Mouse (Mus musculus): Measurements from ENCODE around the gene Sema7a.

The Sema7a gene

GRCm38 (mm10) chr9:57938225-57939055 is 1.5 kb upstream of the Sema7a start:
- DNase-seq (ENCODE audit: low read depth in 1 of 2, low spot score in 2 of 2), result no peak

DNA sequence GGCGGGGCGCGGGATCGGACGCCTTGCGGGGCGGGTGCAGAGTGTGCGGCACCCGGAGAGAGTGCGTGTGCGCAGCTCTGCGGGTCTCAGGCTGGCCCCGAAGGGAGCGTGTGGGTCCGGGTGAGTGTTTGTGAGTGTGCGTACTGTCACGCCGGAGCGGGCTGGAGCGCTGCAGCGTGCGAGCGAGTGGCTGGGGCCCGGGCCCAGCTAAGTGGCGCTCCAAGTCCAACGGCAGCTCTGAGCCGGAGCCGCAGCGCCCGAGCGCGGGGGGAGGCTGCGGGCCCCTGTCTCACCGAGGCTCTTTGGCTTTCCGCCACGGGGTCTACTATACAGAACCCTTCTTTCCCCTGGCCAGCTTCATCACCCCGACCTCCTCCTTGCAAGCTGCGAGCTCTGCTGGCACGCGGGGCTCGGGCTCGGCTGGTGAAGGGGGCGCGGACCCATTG is 460 bp downstream of the Sema7a start:
- no peak for DNase-seq (ENCODE audit: low read depth in 1 of 2, low spot score in 2 of 2)

DNA sequence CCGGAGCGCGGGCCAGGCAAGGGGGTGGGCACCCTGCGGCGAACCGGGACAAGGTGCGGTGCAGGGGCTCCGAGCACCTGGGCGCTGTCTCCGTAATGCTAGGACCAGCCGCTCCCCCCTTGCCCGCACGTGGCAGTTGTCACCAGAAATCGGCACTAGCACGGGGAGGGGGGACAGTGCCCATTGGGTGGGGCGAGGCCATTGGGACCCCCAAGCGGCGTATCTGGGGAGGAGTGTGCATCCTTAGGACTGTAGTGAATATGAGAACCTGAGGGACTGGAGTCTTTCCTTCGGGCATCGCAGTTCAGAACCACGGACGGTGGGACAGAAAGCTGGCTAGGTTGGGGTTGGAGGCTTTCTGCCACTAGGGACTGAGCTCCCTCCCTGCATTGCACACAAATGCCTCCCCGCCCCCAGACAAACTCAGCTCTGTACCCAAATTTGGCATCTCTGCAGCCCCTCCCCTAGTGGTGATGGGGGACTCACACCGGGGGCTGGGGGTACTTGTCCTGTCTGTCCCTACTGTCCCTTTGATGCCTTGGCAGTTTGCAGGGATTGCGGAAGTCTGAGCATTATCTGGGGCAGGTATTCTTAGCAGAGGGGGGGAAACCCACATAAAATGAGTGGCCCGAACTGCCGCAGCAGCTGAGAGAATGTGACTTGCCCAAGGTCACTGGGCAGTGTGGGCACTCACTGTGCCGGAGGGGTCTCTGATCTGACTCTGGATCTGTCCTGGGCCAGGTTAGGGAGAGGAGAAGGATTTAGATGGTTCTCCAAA is 1.1 kb downstream of the Sema7a start:
- no peak for DNase-seq (ENCODE audit: low read depth in 1 of 2, low spot score in 2 of 2)

DNA sequence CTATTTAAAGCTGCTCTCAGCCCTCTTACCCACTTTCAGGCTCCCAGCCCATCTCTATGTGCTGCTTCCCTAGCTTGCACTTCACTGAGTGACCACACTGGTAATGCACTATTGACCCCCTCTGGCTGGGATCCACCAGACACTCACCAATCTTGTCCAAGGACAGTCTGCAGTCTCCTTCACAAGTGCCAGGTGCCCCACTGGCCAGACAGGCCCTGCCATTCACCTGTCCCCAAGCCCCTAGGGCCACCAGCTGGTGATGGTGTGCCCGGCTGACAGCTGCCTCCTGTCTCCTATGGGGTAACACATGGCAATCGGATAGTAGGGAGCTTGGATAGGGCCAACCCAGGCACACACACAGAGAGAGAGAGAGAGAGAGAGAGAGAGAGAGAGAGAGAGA is 2.1 kb downstream of the Sema7a start:
- DNase-seq (ENCODE audit: low read depth in 1 of 2, low spot score in 2 of 2), result no peak

GRCm38 (mm10) chr9:57943067-57943466 is 3.2 kb downstream of the Sema7a start:
- DNase-seq (ENCODE audit: low read depth in 1 of 2, low spot score in 2 of 2), result no peak

DNA sequence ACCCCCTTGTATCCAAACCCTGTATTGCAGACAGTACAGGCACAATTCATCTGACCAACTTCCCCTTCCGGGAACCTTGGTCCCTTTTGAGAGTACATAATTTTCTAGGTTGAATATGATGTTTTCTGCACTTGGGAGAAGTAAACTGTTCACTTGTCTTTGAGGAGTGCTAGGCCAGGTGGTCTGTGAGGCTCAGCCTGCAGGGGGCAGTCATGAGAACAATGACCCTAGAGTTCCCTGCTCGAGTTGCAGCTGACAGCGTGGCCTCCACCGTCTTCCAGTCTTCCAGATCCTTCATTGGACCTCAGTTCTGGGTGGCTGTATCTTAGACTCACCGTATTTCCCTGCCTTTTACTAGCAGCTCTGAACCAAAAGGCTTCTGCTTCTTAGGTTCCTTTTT is 4.7 kb downstream of the Sema7a start:
- no peak for DNase-seq (ENCODE audit: low read depth in 1 of 2, low spot score in 2 of 2)

- no peak for DNase-seq (ENCODE audit: low read depth in 1 of 2, low spot score in 2 of 2)
Observed at GRCm38 (mm10) chr9:57945771-57946616, 6.1 kb downstream of the Sema7a start.

DNA sequence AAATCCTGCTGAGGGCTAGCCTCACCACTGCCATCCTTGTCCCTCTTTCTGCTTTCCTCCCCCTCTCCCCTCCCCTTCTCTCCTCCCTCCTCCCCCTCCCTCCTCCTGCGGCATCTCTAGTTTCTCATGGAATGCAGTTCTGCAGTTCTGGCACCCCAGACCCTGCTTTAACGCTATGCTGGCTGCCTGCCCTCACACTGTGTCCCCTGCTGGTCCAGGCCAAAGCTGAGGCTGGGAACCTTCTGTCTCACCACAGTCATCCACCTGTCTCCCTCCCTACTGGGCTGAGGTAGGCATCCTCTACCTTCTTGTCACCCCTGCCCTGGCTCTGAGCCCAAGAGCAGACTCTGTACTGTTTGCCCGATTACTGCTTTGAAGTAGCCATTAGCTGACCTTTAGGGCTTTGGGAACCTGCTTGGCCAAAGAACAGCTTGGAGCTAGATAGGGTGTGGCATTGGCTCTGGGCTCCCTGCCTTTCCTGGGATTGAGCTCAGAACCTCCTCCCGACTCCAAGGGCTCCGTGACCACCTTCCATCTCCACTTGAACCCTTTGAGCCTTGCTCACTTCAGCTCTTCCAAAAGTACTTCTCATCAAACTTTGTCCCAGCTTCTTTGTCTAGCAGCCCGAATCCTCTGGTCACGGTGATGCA is 7.6 kb downstream of the Sema7a start:
- DNase-seq (ENCODE audit: low read depth in 1 of 2, low spot score in 2 of 2), result no peak

DNA sequence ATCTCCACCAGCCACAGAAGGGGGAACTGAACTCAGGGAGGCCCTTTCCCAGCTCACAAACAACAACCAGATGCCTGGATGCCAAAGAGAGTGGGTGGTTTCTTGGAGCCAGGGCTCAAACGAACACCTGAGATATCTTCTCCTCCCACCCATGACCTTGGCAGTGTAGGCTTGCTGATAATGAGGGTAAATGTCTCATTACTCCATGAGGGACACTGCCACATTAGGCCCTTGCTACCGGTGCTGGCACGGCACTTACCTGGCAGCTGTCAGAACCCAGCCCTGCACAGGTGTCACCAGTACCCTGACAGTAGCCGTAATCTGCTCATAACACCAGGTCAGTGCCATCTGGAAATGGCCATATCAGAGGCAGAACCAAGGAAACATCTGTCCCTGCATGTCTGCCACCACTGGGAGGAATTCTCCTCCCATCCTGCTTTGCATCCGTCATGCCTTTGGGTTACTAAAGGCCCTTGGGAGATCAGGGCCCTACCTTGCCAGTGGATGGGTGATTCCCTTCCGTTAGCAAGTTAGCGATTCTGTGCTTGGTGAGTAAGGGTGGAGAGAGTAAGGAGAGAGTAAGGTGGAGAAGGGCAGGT is 8.5 kb downstream of the Sema7a start:
- DNase-seq (ENCODE audit: low read depth in 1 of 2, low spot score in 2 of 2), result no peak

DNA sequence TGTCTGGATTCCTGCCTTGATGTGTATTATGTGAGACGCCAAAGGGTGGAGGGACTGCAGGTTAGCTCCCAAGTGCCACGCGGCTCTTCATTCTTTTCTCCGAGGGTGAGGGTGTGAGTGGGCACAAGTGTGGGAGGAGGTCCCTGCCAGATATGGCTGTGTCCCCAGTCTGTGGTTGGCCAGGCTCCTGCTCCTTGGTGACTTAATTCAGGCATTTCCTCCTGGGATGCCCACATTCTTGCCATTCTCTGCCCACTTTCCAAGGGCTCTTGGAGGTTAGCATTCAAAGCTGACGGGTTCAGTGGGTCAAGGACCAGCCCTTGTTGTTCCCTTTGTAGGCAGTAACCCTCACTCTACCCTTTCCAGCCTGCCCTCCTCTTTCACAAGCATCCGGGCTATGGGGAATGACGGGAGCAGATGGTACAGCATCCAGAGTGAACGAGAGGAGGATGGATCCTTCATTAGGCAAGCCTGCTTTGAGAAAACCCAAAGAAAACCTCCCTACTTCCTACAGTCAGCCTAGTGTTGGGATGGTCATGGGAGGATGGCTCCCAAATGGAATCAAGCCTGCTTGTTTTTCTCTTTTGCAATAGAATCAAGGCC is 9.3 kb downstream of the Sema7a start:
- no peak for DNase-seq (ENCODE audit: low read depth in 1 of 2, low spot score in 2 of 2)

GRCm38 (mm10) chr9:57949879-57950278 is 10.0 kb downstream of the Sema7a start:
- DNase-seq (ENCODE audit: low read depth in 1 of 2, low spot score in 2 of 2), result no peak

DNA sequence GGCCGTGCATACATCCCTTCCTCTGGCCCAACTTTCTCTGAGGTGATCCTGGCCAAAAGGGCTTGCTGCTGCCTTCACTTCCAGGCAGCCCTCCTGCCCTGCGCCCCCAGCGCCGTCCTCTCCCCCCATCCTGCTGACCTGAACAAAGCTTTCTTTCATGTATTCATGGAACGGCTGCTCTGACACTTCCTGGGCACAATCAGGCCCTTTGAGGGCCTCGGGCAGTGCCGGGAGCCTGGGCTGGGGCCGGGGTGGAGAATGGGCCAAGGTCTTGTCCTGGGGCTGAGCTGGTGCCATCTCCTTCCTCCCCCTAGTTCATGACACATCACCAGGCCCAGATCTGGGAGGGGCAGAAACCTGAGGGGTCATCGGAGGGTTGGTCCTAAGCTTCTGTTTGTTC is 10.6 kb downstream of the Sema7a start:
- DNase-seq (ENCODE audit: low read depth in 1 of 2, low spot score in 2 of 2), result no peak

GRCm38 (mm10) chr9:57951993-57952392 is 12.1 kb downstream of the Sema7a start:
- no peak for DNase-seq (ENCODE audit: low read depth in 1 of 2, low spot score in 2 of 2)

DNA sequence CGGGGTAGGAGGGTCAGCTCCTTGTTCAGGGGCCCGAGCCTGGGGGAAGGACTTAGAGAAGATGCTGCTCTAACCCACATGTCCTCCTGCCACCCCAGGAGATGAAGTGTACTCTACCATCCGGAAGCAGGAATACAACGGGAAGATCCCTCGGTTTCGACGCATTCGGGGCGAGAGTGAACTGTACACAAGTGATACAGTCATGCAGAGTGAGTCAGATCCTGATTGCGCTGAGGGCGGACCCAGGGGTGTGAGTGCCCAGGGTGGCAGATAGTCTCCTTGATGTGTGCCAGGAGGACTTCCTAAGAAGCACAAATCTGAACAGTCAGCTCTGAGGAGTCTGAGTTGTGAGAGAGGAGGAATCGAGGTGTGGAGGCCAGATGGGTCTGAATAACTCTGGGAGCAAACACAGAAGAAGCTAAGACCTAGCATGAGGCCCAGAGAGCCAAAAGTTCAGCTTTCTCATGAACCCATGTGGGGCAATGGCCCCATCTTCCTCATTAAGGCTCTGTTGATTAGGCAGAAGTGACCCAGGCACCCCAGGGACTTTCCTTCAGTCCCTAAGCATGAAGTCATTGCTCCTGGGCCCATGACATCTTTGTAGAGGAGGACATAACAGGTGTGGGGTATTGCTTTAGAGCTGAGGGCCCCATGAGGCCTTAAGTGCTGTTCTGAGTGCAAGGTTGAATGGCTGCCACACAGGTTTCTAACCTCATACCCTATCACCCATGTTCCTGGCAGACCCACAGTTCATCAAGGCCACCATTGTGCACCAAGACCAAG is 15.2 kb downstream of the Sema7a start:
- no peak for DNase-seq (ENCODE audit: low read depth in 1 of 2, low spot score in 2 of 2)

- DNase-seq (ENCODE audit: low read depth in 1 of 2, low spot score in 2 of 2), result no peak
Observed at GRCm38 (mm10) chr9:57955764-57956163, 15.9 kb downstream of the Sema7a start.

DNA sequence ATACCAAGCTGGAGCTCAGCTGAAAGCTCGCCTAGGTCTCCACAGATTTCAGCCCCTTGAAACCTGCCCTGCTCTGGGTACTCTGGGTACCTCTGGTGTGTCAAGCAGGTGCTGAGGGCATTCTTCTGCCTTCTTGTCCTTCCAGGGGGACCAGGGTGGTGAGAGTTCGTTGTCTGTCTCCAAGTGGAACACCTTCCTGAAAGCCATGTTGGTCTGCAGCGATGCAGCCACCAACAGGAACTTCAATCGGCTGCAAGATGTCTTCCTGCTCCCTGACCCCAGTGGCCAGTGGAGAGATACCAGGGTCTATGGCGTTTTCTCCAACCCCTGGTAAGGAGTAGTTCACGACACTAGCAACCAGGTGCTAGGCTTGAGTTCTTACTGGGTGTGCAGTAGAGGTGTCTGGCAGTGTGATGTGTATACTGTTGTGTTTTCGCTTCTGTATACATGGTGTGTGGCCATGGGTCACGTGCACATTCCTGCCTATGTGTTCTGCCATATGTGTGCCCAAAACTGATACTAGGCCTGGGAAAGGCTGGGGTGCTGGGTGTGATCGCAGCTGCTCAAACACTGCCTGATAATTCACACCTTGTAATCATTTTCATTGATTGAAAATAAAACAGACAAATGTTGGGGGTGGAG is 16.4 kb downstream of the Sema7a start:
- no peak for DNase-seq (ENCODE audit: low read depth in 1 of 2, low spot score in 2 of 2)

- DNase-seq (ENCODE audit: low read depth in 1 of 2, low spot score in 2 of 2), result no peak
Observed at GRCm38 (mm10) chr9:57956838-57957236, 16.9 kb downstream of the Sema7a start.

DNA sequence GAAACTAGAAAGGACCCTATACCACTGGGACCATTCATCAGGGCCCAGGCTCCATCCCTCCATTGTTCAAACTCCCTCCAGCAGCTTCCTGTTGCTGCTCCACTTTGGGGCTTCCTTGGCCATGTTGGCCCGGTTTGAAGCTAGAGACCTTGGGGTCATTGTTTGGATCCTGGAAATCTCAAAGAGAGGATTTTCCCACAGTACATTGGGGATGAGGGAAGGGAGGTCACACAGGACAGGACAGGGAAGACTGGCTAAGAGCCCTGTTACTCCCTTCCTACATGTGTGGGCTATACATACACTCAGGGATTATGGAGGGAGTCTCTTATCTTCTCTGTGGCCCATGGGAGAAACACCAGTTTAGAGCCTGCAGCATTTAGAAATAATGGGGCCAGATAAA is 18.7 kb downstream of the Sema7a start:
- DNase-seq (ENCODE audit: low read depth in 1 of 2, low spot score in 2 of 2), result no peak

DNA sequence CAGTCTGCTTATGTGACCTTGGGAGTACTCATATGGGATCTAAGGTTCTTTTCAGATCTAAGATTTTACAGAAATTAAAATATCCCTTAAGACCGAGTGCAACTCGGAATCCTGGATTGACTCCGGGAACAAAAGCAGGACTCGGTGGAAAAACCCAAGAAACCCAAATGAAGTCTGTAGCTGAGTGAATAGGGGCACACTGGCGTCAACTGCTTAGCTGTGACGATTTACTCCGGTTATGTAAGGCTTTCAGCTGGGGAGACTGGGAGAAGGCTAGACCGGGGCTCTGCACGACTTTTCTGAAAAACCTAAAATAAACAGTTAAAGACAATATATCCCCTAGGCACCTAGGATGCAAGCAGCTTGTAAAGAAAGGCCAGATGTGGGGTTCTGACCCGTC is 19.5 kb downstream of the Sema7a start:
- no peak for DNase-seq (ENCODE audit: low read depth in 1 of 2, low spot score in 2 of 2)
